Mouse (Mus musculus) heart, postnatal 14 days (tissue): ENCODE data around the gene Vgll4. TPM values are rescaled to one million over a fixed set of nuclear protein-coding genes. Genes with fewer than 3 reads are reported as not detected.
A peak's percentile ranks its signal among the peaks of the same experiment; 100 is the strongest.

Experiments used
- DNase-seq, 2 experiments: peaks; one replicate each; pipeline ENCODE4 v3.0.0; 2021 to 2022
- intact Hi-C: fragments of 180-260 bp; cut with DNase I; formaldehyde crosslinking; loops from one replicate; pipeline ENCODE4 v1.15.1; 2025
- total RNA-seq, 2 experiments: library from RNA; stranded (reverse); gene quantifications; 2 replicates each; pipeline ENCODE4 v1.2.3; 2021

The Vgll4 gene
- total RNA-seq, 2 experiments from 2014 or later, result 28.4 to 29.5 TPM

DNA sequence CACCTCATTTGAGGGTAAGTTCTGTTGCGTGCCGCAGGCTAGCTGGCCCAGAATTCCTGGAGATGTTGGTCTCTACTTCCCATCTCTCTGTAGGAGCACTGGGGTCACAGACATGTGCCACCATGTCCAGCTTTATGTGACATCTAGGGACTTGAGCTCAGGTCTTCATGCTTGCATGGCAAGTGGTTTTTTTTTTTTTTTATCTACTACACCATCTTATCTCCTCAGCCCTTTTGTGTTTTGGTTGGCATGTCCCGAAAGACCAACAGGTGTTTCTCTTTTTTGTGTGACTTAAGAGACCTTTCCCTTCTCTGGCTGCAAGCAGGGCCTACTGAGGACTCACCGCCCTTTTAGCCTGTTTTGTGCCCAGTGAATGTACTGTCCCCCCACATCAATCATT lies 113.3 kb downstream of the Vgll4 start:
- DNase-seq, result no peak
- intact Hi-C loops, result no loop called here

DNA sequence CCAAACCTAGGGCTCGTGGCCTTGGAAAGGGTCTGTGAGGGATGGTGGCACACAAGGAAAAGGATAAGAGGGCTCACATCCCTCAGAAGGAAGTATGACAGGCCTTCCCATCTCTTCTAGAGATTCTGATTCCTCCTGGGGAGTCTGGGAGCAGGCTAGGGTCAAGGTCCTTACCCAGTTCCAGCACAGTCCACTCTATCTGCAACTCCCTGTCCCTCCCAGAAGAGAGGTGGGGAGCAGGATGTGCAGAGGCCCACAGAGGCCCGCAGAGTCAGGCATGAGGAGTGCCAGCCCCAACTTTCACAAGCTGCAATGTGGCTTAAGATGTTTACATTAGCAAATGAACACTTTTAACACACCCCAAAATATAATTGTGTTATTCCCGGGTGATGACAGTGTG lies 114.2 kb downstream of the Vgll4 start:
- DNase-seq, result no peak
- intact Hi-C loops, result no loop called here

DNA sequence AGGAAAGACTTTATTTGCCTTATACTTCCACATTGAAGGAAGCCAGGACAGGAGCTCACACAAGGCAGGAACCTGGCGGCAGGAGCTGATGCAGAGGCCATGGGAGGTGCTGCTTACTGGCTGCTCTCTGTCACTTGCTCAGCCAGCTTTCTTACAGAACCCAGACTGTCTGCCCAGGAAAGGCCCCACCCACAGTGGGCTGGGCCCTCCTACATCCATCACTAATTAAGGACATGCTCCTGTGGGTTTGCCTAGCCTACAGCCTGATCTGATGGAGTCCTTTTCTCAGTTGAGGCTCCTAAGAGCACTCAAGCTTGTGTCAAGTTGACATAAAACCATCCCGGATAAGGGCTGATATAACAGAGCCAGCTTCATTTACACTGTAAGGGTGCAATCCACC lies 115.4 kb downstream of the Vgll4 start:
- no peak for DNase-seq
- intact Hi-C loops, result no loop called here

DNA sequence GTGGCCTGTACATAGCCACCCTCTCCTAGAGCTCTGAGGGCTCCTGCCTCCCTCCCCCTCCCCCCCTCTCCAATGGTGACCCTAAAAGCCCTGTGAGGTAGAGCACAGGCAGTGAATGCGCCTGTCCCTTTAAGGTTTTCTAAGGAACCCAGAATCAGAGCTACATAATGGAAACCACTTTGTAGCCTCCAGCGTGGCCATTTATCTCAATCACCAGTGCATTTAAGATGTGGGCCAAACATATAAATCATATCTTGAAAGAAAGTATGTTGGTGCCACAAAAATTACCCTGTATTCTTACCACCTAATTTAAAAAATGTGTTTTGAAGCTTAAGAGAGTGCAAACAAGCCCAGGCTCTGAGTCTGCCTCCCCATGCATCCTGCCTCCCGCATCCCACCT lies 117.1 kb downstream of the Vgll4 start:
- DNase-seq, result no peak
- intact Hi-C loops, result no loop called here

DNA sequence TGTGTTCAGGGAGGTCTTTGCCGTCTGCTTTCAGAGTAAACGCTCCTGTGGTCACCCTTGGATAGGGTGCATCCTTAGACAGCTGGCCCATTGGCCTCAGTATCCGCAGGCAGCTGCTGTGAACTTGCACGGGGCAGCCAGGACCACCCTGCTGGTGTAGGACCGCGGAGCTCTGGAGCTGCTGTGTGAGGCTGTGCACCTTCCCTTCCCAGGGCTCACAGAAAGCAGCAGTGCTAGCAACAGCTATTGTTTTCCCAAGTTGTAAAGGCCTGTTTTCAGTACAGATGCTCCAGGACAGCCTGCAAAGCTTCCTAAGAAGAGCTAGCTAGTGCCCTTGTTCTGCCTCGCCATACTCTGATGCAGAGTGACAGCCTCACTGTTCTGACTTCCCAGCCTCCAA lies 118.1 kb downstream of the Vgll4 start:
- intact Hi-C loops, result no loop called here
- DNase-seq, result no peak

DNA sequence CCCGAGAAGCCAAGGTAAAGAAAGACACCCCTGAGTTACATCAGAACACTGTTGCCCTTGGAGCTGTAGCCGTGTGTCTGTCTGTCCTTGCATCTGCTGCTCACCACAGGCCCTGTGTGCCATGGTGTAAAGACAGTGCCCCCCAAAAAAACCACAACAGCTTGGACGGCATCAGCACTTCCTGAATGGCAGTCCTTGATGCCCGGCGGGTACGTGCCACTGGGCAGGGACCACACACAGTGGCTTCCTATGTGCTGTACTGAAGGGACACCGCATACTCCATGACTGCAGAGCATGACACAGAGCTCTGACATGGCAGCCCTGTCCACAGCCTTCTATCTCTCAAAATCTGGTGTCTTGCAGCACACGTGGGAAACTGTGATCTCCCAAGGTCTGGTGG lies 120.0 kb downstream of the Vgll4 start:
- intact Hi-C loops, result no loop called here
- DNase-seq, result no peak

DNA sequence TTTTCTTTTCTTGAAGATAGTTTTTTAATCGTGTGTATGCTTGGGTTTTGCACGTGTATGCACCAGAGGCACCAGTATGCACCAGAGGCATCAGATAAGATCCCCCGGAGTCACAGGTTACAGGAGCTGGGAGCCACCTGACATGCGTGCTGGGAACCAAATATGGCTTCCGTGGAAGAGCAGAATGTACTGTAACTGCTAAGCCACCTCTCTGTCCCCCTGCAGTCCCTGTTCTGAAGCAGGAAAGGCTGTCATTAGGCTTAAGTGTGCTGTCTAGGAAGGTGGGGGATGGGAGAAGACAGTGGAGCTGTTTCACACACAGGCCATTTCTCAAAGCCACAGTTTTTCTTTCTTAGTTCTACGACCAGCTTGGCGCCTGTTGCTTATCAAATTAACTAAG lies 121.0 kb downstream of the Vgll4 start:
- intact Hi-C loops, result no loop called here
- DNase-seq, result no peak

DNA sequence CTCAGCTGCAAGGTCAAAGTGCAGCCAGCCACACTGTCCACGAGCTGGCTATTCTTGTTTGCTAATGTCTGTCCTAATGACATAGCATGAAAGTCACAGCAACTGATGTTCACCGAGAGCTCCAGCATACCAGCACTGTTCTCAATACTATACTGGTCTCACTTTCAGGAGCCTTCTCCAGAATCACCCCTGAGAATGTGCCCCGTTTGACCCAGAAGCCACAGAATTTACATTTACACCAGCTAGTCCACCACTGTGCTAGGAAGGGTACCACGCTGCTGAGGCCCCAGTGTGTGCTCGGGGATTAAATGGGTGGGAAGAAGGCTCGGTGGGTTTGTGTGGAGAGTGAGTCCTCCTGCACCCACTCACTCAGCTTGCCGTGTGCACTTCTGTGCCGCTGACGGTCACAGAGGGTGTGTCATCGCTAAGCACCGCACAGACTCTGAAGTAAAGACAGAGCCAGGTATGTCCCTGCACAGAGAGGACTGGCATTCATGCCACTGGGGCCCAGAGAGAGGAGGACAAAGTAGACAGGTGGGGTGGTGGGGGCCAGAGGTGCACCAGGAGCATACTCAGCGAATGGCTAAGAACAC lies 122.1 kb downstream of the Vgll4 start:
- intact Hi-C loops, result no loop called here
- no peak for DNase-seq

DNA sequence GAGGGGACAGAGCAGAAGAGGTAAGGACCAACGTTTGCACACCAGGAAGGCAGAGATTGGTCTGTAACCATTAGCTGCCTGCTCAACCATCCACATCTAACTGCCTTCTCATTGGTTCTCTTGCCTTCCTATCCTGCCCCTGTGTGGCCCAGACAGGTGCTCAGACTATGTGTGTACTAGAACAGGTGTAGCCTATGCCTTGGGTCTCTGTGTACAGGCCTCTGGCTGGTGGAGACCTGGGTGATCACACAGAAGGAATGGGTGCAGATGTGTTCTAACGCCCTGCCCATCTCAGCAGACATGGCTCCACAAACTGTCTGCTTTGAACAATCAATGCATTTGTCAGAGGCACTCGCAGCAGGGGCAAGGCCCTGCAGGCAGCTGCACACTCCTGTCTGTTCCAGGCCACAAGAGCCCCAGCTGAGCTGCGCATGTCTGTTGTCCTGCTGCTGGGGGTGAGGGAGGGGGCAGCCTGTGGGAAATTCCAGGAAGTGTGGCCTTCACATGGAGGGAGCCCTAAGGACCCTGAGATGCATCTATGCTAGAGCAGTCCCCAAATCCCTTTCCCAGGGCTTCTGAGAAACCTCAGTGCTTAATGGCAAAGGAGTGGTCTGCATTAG lies 123.5 kb downstream of the Vgll4 start:
- DNase-seq, result no peak
- intact Hi-C loops, result no loop called here

DNA sequence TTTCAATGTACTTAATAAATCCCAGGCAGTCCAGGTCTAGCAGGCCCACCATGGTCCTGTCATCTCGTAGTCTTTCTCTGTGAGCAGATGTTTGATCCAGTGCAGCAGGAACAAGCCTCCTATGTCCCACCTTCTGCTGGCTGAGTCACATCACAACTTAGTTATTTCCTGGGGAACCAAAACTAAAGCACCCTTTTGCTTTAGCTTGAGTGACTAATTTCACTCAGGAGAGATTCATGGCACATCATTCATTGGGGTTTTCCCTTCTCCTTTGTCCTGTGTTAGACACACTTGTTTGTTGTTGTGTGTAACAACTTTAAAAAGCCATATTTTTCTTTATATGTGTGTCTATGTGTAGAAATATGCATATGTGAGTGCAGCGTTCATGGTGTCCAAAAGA lies 126.9 kb downstream of the Vgll4 start:
- intact Hi-C loops, result no loop called here
- no peak for DNase-seq

DNA sequence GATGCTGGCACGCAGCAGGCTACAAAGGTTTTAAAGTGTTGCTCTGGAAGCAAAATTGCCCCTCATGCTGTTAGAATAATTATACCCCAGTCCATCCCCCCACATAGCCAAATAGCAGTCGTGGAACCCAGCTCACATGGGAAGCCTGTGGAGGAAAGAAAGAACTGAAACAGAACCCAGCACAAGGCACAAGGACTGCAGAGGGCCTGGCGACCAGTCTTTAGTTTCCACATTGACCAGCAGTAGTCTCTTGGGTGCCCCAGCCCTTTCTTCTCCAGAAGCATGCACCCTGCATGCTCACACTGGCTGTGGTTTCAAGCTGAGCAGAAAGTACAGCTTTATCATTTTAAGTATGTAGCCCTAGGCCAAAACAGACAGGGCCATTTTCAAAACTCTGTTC lies 127.7 kb downstream of the Vgll4 start:
- no peak for DNase-seq
- intact Hi-C loops, result no loop called here

DNA sequence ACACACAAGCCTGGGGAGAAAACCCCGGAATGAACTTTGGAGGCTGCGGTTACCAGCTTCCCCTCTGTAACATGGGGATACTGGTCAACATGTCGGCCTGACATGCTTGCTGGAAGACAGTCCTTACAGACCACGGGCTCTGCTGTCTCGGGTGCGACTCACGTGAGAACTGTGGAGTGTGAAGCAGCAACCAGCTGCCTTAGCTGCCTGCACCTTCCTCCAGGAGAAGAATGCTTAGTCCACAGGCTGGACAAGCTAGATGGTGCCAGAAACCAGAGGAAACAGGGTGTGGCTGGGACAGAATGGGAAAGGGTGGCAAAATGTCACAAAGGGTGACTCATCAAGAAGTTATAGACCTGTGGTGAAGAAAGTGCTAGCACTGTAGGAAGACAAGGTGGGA lies 129.8 kb downstream of the Vgll4 start:
- intact Hi-C loops, result no loop called here
- peak in 1 of 2 experiments; percentile 21 for DNase-seq

DNA sequence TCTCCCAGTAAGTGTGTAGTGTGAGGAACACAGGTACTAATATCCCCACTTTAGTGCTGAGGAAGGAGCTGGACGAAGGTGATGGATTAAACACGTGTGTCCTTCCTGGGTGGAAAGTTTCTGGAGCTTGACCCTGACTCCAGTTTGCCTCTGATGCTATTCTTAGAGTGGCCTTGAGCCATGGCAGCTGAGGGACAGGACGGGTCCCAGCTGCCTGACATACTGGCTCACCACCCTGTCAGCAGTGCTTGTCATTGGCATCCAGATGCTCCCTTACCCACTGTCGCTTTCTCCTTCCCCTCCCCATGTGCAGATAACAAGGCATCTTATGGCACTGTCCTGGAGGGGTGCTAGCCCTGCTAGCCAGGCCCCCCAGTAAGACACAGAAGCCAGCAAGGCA lies 130.9 kb downstream of the Vgll4 start:
- DNase-seq, result no peak
- intact Hi-C loops, result no loop called here

DNA sequence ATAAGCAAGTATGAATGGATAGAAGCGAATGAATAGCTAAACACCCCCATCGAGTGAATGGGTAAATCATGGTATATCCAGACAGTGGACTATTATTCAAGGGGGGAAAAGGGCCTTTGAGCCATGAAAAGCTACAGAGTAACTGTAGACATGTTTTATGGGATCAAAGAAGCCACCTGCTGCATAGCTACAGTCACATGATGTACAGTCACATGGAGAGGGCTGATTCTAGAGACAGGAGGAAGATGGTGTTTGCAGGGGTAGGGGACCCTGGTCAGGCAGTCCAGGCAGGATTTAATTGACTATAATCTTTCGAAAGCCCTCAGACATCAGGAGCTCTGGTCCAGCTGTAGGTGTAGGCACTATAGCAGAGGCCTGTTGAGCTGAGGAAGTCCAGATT lies 133.4 kb downstream of the Vgll4 start:
- DNase-seq, result no peak
- intact Hi-C loops, result no loop called here

DNA sequence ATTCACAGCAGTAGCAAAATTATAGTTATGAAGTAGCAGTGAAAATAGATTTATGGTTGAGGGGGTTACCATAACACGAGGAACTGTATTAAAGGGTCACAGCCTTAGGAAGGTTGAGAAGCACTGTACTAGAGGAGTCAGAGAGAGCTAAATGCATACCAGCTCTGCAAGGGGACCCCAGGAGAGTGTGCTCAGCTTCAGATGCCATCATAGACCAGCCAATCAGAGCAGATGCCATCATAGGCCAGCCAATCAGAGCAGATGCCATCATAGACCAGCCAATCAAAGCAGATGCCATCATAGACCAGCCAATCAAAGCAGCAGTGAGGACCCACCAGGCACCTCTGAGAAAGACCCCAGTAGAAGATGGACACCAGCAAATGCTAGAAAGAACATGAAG lies 134.0 kb downstream of the Vgll4 start:
- intact Hi-C loops, result no loop called here
- no peak for DNase-seq

DNA sequence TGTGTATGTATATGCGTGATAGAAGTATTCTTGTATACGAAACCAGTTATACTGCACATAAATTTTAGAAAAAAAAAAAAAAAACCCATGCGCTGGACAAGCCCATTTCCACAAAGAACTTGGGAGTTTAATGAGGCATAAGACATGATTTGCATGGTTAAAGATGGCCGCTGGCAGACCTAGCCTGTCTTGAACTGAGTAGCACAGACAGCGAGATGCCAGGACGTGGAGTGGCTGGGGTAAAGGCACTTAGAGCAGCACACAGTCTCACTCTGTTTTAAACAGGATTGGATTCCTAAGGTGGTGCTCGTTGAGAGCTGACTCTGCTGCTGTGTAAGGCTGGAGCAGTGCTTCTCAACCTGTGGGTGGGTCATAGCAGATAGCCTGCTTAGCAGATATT lies 134.4 kb downstream of the Vgll4 start:
- no peak for DNase-seq
- intact Hi-C loops, result no loop called here

DNA sequence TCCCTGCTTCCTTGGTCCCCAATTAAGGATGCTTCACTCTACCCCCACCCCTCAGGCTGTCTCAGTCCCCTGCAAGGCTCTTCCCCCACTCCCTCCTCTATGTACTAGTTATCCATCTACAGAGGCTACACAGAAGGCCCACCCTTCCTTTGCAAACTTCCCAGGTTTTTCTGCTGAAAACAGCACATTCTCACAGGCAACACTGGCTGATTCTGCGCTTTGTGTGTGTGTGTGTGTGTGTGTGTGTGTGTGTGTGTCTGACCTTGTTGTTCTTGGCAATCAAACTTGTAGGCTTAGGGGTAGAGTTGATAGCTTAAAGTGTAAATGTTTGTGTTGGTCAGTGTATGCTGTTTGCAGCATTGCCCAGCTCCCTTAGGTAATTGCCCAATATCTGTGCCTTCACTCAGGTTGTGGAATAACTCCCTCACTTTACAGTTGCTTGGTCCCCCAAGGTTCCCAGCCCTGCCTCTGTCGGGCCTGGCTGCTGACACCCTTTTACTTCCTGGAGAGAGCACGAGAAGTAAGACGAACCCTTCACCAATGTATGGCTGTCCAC lies 135.9 kb downstream of the Vgll4 start:
- intact Hi-C loops, result no loop called here
- no peak for DNase-seq

DNA sequence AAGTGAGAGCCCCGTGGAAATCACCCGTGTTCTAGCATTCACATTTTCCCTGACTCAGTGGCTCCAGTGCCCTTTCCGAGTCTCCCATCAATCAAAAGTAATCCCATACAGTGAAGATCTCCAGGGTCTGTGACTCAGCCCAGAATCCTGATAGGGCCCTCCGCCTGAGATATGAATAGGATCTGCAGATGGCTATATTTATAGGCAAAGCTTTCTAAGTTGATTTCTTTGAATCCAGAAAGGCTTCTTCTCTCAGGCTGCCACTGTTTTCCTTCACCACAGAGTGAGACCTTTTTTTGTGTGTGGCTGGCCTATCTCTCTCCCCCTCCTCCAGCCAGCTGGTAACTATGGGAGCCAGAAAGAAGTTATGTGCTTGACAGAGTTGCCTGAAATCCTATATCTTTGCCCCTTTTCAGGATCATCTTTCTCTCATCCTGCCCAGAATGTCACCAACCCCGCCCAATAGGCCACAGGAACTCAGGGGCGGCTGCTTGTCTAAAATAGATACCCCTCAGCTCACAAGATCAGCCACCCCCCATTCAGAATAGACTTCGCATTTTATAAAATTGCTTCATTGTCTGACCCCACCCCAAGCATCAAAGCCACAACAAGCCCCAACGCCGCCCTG lies 136.6 kb downstream of the Vgll4 start:
- DNase-seq, result no peak
- intact Hi-C loops, result no loop called here

DNA sequence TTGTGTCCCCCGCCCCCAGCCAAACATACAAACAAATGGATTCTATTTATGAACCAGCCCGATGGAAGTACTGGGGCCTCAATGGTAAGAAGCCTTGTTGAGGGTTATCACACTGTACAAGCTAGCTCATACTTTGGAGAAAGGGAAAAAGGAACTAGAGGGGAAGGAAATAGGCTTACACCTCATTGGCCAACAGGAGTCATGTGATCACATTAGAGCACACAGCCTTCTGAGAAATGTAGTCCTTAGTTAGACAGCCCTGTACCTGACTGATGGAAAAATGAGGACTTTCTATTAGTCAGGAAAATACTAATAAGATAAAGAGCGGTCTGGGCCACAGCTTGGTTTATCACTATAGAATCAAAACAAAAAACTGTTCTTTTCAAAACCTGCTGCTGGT lies 138.0 kb downstream of the Vgll4 start:
- DNase-seq, result no peak
- intact Hi-C loops, result no loop called here

DNA sequence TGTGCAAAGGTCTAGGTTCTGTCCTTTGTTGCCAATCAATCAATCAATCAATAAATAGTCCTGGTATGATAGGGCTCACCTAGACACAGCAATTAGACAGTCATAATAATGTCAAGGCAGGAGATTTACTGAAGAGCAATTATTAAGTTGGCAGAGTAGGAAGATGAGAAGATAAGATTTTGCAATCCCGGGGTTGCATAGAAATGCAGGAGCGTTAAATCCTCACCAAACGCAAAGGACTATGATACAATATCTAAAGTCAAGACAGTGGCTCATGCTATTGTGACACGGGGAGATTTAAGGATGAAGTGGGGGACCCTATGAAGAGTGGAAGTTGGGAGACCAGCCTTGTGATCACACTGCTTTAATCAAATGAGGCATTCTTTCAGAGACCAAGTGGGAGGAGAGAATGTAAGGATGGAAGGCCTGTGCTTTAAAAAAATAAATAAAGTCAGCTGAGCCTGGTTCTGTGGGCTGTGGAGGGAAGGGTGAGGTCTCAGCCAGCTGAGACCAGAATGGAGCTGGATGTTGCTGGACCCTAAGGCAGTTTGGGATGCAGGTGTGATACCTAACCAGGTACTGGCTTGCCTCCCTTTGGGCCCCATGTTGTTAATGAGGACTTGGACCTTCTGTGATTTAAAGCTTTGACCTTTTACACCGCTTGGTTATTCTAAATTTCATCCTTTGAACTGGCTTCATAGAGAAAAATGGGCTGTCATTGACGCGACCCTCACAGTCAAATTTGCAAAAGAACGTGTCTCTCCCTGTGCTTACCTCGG lies 139.9 kb downstream of the Vgll4 start:
- DNase-seq, result no peak
- intact Hi-C loops, result no loop called here

DNA sequence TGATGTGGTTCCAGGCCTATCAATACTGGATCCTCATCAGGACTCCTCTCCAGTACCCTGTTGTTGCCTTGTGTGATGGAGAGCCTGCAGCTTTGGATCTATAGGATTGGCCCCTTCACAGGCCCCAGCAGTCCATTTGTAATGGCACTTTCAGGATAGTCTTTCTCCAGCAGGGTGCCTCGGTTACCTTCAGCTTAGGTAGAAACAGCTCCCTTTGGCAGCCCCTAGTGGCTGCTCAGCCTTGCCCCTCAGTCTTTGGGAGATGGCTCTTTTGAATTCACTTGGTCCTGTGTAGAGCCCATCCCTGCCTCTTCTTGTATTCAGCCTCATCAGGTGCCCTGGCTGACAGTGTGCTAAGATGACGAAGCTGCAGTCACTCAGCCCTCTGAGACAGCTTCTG lies 142.9 kb downstream of the Vgll4 start:
- DNase-seq, result no peak
- intact Hi-C loops, result no loop called here
